Comparison of ENCODE assay signal across 11 mouse cellular contexts in genomic region chr2:64325499-64325898, GRCm38 (mm10).
DNase-seq lines count a peak whose midpoint lies in the region; ATAC-seq and TF ChIP-seq lines count a peak whose summit lies in the region.
"Had no signal": no experiment of that assay in that cellular context is flagged by ENCODE, and none has a peak within 500 bp of the region (broad histone marks: within the 10 kb centered on the region; RNA-seq: fewer than 3 reads in every experiment).

No protein-coding gene starts in this region.

- no peaks in the 10 kb centered on the region for H3K36me3 ChIP-seq in liver, adult 2 months (ENCODE audit: control insufficient read depth, insufficient read depth, low read length)
- no peaks in the 10 kb centered on the region for H3K36me3 ChIP-seq in liver, embryonic 11.5 days (ENCODE audit: control insufficient read depth, insufficient read depth, low read length)
- H3K36me3 ChIP-seq in limb, embryonic 10.5 days: no peaks in the 10 kb centered on the region
- H3K36me3 ChIP-seq: kidney, embryonic 15.5 days; liver, embryonic 12.5 days had no signal

- H3K9me3 ChIP-seq in liver, embryonic 11.5 days (ENCODE audit: control insufficient read depth, low read length): no peaks in the 10 kb centered on the region
- no peaks in the 10 kb centered on the region for H3K9me3 ChIP-seq in limb, embryonic 10.5 days (replicated peaks)
- H3K9me3 ChIP-seq: kidney, embryonic 15.5 days; liver, embryonic 12.5 days had no signal

- H3K79me2 ChIP-seq in liver, adult 2 months (ENCODE audit: control insufficient read depth, insufficient read depth, low read length): no peaks in the 10 kb centered on the region

- no peak overlapping the region for H3K4me3 ChIP-seq in liver, adult 2 months (ENCODE audit: insufficient read depth, low read depth, low read length)
- H3K4me3 ChIP-seq in liver, embryonic 11.5 days (ENCODE audit: low read depth, low read length): no peak overlapping the region
- no peak overlapping the region for H3K4me3 ChIP-seq in limb, embryonic 10.5 days
- H3K4me3 ChIP-seq: kidney, embryonic 15.5 days; liver, embryonic 12.5 days had no signal

- no peak for DNase-seq in frontal cortex, postnatal 25 days (ENCODE audit: low spot score in 2 of 2)
- DNase-seq in liver, adult 2 months (ENCODE audit: extremely low read depth, low read depth, low spot score): peak; percentile 10
- DNase-seq in liver, embryonic 11.5 days (ENCODE audit: low spot score): no peak
- peak; percentile 34 for DNase-seq in brain, embryonic 14.5 days (ENCODE audit: low read depth)
- DNase-seq in mesoderm, embryonic 11.5 days (ENCODE audit: low read depth, low spot score): peak; percentile 63
- DNase-seq in limb, embryonic 10.5 days (ENCODE audit: low spot score): no peak
- no peak for DNase-seq in gastrocnemius, postnatal 25 days

- no peak overlapping the region for H3K27ac ChIP-seq in liver, adult 2 months (replicated peaks; ENCODE audit: insufficient read depth, low read depth, low read length)
- H3K27ac ChIP-seq in liver, embryonic 11.5 days (ENCODE audit: low read depth, low read length): no peak overlapping the region
- no peak overlapping the region for H3K27ac ChIP-seq in limb, embryonic 10.5 days
- H3K27ac ChIP-seq: kidney, embryonic 15.5 days; liver, embryonic 12.5 days had no signal

- H3K9ac ChIP-seq in liver, adult 2 months (ENCODE audit: low read depth, low read length): no peak overlapping the region
- H3K9ac ChIP-seq in liver, embryonic 11.5 days (ENCODE audit: low read depth, low read length): no peak overlapping the region
- H3K9ac ChIP-seq: kidney, embryonic 15.5 days; liver, embryonic 12.5 days had no signal

- TF ChIP-seq CTCF in liver, adult 2 months (IDR thresholded peaks at IDR 0.05; ENCODE audit: low read depth, low read length): no peak
- TF ChIP-seq CTCF in brain, embryonic 14.5 days (IDR thresholded peaks at IDR 0.05; ENCODE audit: borderline replicate concordance, extremely low read depth, insufficient read depth, insufficient read length): no peak

- H3K27me3 ChIP-seq in liver, adult 2 months (ENCODE audit: control insufficient read depth, insufficient read depth, low read length): no peaks in the 10 kb centered on the region
- H3K27me3 ChIP-seq in liver, embryonic 11.5 days (replicated peaks; ENCODE audit: control insufficient read depth, insufficient read depth, low read length): no peaks in the 10 kb centered on the region
- H3K27me3 ChIP-seq in limb, embryonic 10.5 days (ENCODE audit: low read depth, poor library complexity, severe bottlenecking): no peaks in the 10 kb centered on the region
- H3K27me3 ChIP-seq: kidney, embryonic 15.5 days; liver, embryonic 12.5 days had no signal

- no peaks in the 10 kb centered on the region for H3K4me1 ChIP-seq in liver, adult 2 months (ENCODE audit: control insufficient read depth, insufficient read depth, low read length)
- H3K4me1 ChIP-seq in liver, embryonic 11.5 days (replicated peaks; ENCODE audit: control insufficient read depth, insufficient read depth, low read length): no peaks in the 10 kb centered on the region
- H3K4me1 ChIP-seq in limb, embryonic 10.5 days: no peaks in the 10 kb centered on the region
- H3K4me1 ChIP-seq: kidney, embryonic 15.5 days; liver, embryonic 12.5 days had no signal

- no peak for TF ChIP-seq POLR2A in liver, adult 2 months (IDR thresholded peaks at IDR 0.05; ENCODE audit: extremely low read depth, insufficient read depth, low read length)
- no peak for TF ChIP-seq POLR2A in brain, embryonic 14.5 days (IDR thresholded peaks at IDR 0.05; ENCODE audit: borderline replicate concordance, extremely low read depth, insufficient read depth, insufficient read length, poor library complexity, severe bottlenecking)

- ATAC-seq in frontal cortex, adult (ENCODE audit: low TSS enrichment): peak; percentile 88
- no peak for ATAC-seq in liver, embryonic 11.5 days (replicated peaks; ENCODE audit: low FRiP score)
- ATAC-seq: liver, embryonic 12.5 days; lung, postnatal 0 days had no signal

- no peak overlapping the region for H3K4me2 ChIP-seq in liver, embryonic 11.5 days
- H3K4me2 ChIP-seq: kidney, embryonic 15.5 days; liver, embryonic 12.5 days had no signal

- 53% methylated on average over 2 of the region's 2 CpGs for WGBS in liver, adult 2 months
- 60% methylated on average over 2 of the region's 2 CpGs for WGBS in liver, embryonic 11.5 days
- 73% methylated on average over 2 of the region's 2 CpGs for WGBS in limb, embryonic 10.5 days

Comparison
In these comparisons a context has a peak if more than half of its experiments do, and no peak if none do; other contexts are left out.
1. DNase-seq: peak in liver, adult 2 months (single experiment), brain, embryonic 14.5 days (single experiment) and mesoderm, embryonic 11.5 days (single experiment); none in frontal cortex, postnatal 25 days (0 of 2), liver, embryonic 11.5 days (single experiment), limb, embryonic 10.5 days (single experiment) and gastrocnemius, postnatal 25 days (single experiment).